8 mouse cellular contexts compared by ENCODE assay signal in genomic region chr14:55079214-55079970, GRCm38 (mm10). TPM values are rescaled to one million over a fixed set of nuclear protein-coding genes. Genes with fewer than 3 reads are reported as not detected.
DNase-seq lines count a peak whose midpoint lies in the region; ATAC-seq lines count a peak whose summit lies in the region.

No protein-coding gene starts in this region.

- no peak overlapping the region for H3K27ac ChIP-seq in liver, embryonic 12.5 days

- peaks cover 32% of the 10 kb centered on the region for H3K4me1 ChIP-seq in liver, embryonic 12.5 days

- peaks cover 46% of the 10 kb centered on the region for H3K27me3 ChIP-seq in liver, embryonic 12.5 days (replicated peaks)

- ATAC-seq in liver, embryonic 12.5 days, result peak; percentile 56

- H3K9ac ChIP-seq in liver, embryonic 12.5 days, result no peak overlapping the region

- WGBS in liver, embryonic 12.5 days (ENCODE audit: insufficient replicate concordance), result 28% methylated on average over 8 of the region's 8 CpGs

- H3K36me3 ChIP-seq in liver, embryonic 12.5 days, result peaks cover 8% of the 10 kb centered on the region

- peak overlapping the region; percentile 39 for H3K4me2 ChIP-seq in liver, embryonic 12.5 days

- no peaks in the 10 kb centered on the region for H3K9me3 ChIP-seq in liver, embryonic 12.5 days (replicated peaks)

- peak; percentile 85 to 87 for DNase-seq in B cell, adult 2 months
- DNase-seq in R1 (ENCODE audit: low read depth, low spot score), result peak; percentile 91
- DNase-seq in cerebellum, postnatal 25 days, result peak; percentile 88 to 92
- DNase-seq in gastrocnemius, postnatal 14 days, result peak; percentile 69
- peak; percentile 48 for DNase-seq in kidney, adult 11 months
- DNase-seq in naive thymus-derived CD4-positive, alpha-beta T cell, adult 2 months (ENCODE audit: low read depth), result peak; percentile 88
- DNase-seq in thymus, postnatal 0 days (ENCODE audit: low spot score), result peak; percentile 83

- H3K4me3 ChIP-seq in liver, embryonic 12.5 days, result no peak overlapping the region

- intact Hi-C loops in gastrocnemius, postnatal 14 days (cut with DNase I; ENCODE audit: low total_unique reads), result loop anchor here (2.0 kb wide), 1 partner anchor 53 kb away; no protein-coding TSS in a partner anchor

RNA-seq across cellular contexts. Expression of gene Zfhx2, which starts 12.7 kb away (rescaled TPM):
- 1 to 10 TPM; 2.6 to 3.1 TPM for total RNA-seq in gastrocnemius, postnatal 14 days (2021)
- polyA plus RNA-seq in liver, embryonic 12.5 days (2016; fragmentation: Nextera tagmentation; extraction: Ambion mirVana), result 2.4 and 2.5 TPM in 2 replicates
- 1.1 and 1.5 TPM in 2 replicates for polyA plus RNA-seq in thymus, postnatal 0 days (2015; fragmentation: Nextera tagmentation; extraction: Ambion mirVana)

RNA-seq across cellular contexts. Expression of gene Thtpa, which starts 15.2 kb away (rescaled TPM):
- total RNA-seq in gastrocnemius, postnatal 14 days (2021), result 10 to 100 TPM; 11.1 to 12.3 TPM
- polyA plus RNA-seq in liver, embryonic 12.5 days (2016; fragmentation: Nextera tagmentation; extraction: Ambion mirVana), result 6.9 TPM in 2 replicates
- polyA plus RNA-seq in thymus, postnatal 0 days (2015; fragmentation: Nextera tagmentation; extraction: Ambion mirVana), result 9.8 and 10.3 TPM in 2 replicates

RNA-seq across cellular contexts. Expression of gene Ap1g2, which starts 27.0 kb away (rescaled TPM):
- total RNA-seq in gastrocnemius, postnatal 14 days (2021), result 1 to 10 TPM; 4.1 to 7.0 TPM
- 34.0 and 34.5 TPM in 2 replicates for polyA plus RNA-seq in liver, embryonic 12.5 days (2016; fragmentation: Nextera tagmentation; extraction: Ambion mirVana)
- 32.0 and 38.3 TPM in 2 replicates for polyA plus RNA-seq in thymus, postnatal 0 days (2015; fragmentation: Nextera tagmentation; extraction: Ambion mirVana)

RNA-seq across cellular contexts. Expression of gene Jph4, which starts 37.3 kb away (rescaled TPM):
- total RNA-seq in gastrocnemius, postnatal 14 days (2021), result under 1 TPM; 0.42 to 0.62 TPM
- polyA plus RNA-seq in liver, embryonic 12.5 days (2016; fragmentation: Nextera tagmentation; extraction: Ambion mirVana), result 0.15 and 0.18 TPM in 2 replicates
- 0.09 TPM in 2 replicates for polyA plus RNA-seq in thymus, postnatal 0 days (2015; fragmentation: Nextera tagmentation; extraction: Ambion mirVana)
